Mouse (Mus musculus) heart, adult 10 weeks (tissue): ENCODE data around the gene Edar. TPM values are rescaled to one million over a fixed set of nuclear protein-coding genes. Genes with fewer than 3 reads are reported as not detected.

ENCODE experiments used
- polyA plus RNA-seq: library from polyadenylated mRNA; stranded (reverse); fragments of 350-450 nt; fragmentation: Illumina TruSeq; extraction: RNeasy Lipid Tissue Mini Kit (QIAGEN cat#74804); gene quantifications from one replicate; pipeline ENCODE4 v1.2.3, GENCODE M21; 2014; ENCODE audit warnings: low read depth, low replicate concordance

The Edar gene
- polyA plus RNA-seq: 0.24 TPM

DNA sequence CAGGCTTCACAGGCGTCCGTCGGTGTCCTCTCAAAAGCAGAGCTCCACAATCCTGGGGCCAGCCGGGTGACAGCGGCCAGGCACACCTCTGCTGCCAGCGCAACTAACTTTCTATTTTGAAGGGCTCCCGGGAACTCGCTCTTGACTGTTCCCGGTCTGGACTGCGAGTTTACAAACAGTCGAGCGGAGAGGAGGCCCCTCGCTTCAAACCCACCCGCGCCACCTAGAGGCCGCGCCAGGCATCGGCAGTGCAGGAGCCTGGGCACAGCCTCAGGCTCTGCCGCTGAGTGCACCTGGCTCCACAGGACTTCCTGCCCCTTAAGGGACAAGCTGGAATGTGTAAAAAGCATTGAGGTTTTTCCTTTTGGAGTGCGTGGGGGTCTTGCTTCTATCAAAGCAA lies at the start of gene Edar:
TSS of gene Edar (minus strand) at position 122 of the 400 bp plus-strand sequence.

DNA sequence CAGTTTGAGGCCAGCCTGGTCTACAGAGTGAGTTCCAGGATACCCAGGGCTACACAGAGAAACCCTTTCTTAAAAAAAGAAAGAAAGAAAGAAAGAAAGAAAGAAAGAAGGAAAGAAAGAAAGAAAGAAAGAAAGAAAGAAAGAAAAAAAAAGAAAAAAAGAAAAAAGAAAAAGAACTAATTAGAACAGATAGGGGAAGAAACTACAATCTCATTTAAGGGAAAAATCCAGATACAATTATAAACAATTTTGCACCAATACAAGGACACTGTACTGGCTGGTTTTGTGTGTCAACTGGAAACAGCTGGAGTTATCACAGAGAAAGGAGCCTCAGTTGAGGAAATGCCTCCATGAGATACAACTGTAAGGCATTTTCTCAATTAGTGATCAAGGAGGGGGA lies 42.7 kb upstream of the Edar start, which contains the start of gene Gm17542:
TSS of gene Gm17542 (minus strand) at position 101 of the 400 bp plus-strand sequence.

Other genes starting within 250 kb of the Edar start
- 28.0 TPM for gene Ranbp2, start 228.7 kb downstream of the Edar start, polyA plus RNA-seq
- gene Ccdc138, start 177.7 kb downstream of the Edar start, polyA plus RNA-seq: 0.52 TPM
- gene Gm17542, start 42.6 kb upstream of the Edar start, polyA plus RNA-seq: not detected
- 0.47 TPM for gene Sh3rf3, start 137.7 kb upstream of the Edar start, polyA plus RNA-seq